Mouse (Mus musculus) neural tube, embryonic 10.5 days (tissue): ENCODE data around the gene Uspl1.
A peak's percentile ranks its signal among the peaks of the same experiment; 100 is the strongest.

Source experiments
- DNase-seq: peaks from one replicate; pipeline ENCODE4 v3.0.0-alpha.2; 2017; ENCODE audit warnings: low spot score; ENCODE audit errors: extremely low spot score

Gene Uspl1

DNA sequence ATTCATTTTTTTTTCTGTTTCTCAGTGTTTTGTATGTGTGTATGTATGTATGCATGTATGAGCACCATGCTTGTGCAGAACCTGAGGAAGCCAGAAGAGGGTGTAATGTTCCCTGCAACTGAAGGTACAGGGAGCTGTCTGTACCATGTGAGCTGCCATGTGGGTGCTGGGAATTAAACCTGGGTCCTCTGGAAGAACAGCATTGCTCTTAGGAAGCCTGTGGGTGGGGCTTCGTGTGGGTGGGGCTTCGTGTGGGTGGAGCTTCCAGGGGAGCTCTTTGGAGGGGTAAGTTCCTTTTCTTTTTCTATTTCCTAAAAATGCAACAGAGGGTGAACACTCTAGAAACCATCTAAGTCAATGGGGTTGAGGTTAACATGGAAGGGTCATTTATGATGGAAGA lies 69.3 kb downstream of the Uspl1 start:
- no peak for DNase-seq

DNA sequence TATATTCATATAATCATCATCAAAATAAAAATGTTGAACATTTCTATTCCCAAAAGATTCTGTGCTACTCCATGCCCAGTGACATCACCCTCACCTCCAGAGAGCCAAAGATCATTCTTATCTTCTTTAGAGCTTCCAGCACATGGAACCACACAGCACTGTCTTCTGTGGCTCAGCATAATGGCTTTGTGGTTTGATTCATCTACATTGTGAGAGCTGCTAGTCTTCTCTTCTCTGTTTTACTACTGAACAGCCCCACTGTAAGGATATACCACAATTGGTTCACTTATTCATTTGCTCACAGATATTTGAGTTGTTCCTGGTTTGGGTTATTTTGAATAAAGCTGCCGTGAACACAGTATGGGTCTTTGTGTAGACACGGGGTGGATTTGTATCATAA lies 71.4 kb downstream of the Uspl1 start:
- no peak for DNase-seq

DNA sequence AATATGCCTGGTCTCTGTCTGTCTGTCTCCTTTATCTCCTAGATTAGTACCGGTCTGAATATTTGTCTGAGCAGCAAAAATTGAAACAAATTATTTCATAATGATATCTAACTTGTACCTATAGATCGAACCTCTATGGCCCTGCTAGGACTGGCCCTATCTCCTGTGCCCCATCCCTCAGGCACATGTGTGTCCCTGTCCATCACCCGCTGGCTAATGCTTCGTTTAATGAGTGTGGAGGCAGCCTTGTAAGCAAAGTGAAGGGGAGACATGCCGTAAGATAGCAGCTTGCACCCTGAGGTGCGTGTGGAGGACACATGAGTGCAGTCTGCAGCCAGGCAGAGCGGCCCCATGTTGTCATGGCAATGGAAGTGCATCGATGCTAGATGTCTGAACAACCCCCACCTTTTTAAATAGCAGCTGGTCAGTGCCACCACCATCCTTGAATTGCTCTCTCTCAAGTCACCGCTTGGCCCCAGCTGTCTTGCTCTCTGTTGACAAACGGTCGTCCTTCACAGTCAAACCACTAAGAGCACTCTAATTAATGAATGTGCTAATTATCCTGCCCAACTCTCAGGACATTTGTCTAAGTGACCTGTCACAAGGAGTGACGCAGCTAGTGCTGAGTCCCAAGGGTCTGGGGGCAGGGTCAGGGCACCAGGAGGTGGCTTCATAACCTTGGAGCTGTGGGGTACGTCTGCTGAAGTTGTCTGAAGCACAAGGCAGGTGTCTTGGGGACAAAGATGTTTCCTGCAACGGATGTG lies 73.5 kb downstream of the Uspl1 start:
- DNase-seq, result peak; percentile 49

DNA sequence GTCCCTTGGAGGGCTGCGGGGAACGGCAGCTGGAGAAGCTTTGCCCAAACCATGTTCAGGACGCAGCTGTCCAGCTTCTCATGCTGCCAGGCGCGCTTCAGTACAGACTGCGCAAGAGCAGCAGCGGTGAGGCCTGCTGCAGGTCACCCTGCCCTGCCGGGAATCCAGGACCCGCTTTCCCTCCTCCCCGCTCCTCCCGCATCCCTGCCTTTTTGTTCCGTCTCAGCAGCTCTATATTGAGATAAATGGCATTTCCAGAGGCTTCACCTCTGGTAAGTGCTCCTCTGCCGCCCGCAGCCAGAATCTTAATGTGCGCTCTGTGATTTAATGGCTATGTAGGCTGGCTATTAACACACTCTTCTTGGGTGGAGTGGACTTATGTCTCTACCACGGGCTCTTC lies 74.9 kb downstream of the Uspl1 start:
- DNase-seq, result peak; percentile 54

DNA sequence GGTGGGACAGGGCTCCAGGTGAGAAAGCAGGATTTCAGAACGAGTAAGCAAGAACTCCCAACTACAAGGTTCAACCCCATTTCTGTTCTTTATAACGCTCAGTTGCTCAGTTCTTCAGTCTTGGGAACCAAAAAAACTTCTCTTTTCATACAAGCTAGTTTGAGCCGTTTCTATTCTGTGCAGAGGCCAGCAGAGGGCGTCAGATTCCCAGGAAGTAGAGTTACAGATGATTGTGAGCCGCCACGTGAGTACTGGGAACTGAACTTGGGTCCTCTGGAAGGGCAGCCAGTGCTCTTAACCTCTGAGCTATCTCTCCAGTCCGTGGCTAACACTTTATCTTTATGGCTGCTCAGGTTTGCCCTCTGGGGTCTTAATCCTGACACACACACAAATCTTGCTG lies 77.3 kb downstream of the Uspl1 start:
- no peak for DNase-seq

DNA sequence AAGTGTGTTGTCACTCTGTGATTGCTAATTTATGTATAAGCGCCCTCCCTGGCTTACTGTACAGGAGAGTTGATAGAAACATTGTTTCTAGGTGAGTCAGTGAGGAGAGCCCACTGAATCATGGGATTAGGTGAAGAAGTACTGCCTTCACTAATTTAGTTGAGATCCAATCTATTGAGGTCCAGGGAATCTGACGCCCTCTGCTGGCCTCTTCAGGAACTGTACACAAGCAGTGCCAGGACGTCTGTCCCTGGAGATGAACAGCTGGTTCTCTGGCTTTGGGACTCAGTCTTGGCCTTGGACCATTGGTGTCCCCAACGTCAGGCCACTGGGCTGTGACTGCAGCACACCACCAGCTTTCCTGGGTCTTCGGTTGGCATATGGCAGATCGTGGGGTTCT lies 77.7 kb downstream of the Uspl1 start:
- DNase-seq, result no peak

DNA sequence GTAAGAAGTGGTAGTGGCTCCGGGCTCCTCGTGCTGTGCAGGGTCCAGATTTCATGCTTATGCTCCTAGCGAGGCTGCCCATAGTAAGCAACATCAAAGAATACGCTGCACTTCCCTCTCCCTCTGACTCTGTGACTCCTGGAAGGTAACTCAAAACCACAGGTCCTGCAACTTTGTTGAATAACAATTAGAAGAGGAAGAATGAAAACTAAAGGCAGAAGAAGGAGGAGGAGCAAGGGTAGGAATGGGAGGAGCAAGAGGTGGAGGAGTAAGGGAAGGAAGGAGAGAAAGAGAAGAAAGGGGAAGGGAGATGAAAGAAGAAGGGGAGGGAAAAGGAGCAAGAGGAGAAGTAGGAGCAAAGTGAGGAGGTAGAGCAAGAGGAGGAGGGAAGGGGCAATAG lies 80.3 kb downstream of the Uspl1 start, which contains the start of gene Alox5ap:
Gene Alox5ap, plus strand, starts transcription at position 363 of the 400 bp plus-strand sequence.
- no peak for DNase-seq

DNA sequence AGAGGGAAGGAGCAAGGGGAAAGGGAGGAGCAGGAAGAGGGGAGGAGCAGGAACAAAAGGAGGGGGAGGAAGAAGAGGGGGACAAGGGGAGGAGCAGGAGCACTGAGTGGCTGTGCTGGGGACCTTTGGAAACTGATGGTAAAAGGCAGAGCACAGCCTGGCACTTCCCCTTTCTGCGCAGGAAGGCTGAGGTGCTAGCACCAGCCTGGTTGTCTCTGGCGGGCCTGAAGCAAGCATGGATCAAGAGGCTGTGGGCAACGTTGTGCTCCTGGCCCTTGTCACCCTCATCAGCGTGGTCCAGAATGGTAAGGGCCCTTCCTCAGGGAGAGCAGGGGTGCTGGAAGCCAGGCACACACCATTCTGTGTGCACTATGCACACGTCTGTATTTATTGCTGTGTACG lies 80.7 kb downstream of the Uspl1 start:
- no peak for DNase-seq
